Mouse (Mus musculus): ENCODE results near the gene Exoc4. TPM values are rescaled to one million over a fixed set of nuclear protein-coding genes. Genes with fewer than 3 reads are reported as not detected.

Gene Exoc4
- polyA plus RNA-seq, 1 experiment from 2014 or later, result 28.7 TPM

DNA sequence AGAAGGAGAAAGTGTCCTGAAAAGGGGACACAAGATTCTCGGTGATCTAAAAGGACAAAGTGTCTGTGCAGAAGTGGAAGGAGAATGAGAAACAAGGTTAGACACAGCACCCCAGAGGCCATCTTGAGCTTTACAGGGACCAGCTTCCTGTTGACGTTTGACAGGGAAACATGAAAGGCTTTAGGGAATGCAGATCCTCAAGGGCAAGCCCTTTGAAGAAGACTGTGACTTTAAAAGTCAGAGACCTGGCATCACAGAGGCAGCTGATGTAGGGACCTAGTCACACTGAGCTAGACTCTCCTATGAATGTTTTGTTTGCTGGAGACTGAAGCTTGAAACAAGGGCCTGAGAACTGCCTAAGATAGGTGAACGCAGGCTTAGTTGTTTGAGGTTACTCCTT is 520.4 kb downstream of the Exoc4 start:
- WGBS, result 36% methylated on average over 3 of the region's 3 CpGs

DNA sequence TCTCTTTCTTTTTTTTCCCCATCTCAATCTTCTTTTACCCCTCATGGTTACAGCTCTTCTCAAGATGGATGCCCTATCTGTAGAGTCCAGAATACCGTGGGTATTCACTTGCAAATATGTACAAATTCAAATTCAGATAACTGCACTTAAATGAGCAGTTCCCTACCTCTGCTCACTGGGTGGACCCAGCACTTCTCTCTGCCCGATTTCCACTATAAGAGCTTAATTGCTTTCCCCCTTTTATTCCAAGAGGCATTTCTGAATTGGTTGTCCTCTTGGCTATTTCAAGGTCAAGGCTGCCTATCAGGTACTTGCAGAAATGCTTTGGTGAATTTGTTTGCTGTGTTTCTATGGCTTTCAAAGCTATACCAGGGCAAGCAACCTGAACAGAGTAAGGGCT is 521.1 kb downstream of the Exoc4 start:
- Histone ChIP-seq H3K9me3 (ENCODE audit: control insufficient read depth, low read length) (no peaks in the 10 kb centered on the region), H3K9ac (ENCODE audit: low read length) (no peak overlapping the region), H3K27me3 (ENCODE audit: control insufficient read depth, insufficient read depth, low read length) (no peaks in the 10 kb centered on the region), H3K4me2 (ENCODE audit: low read depth, severe bottlenecking) (no peak overlapping the region), H3K27ac (replicated peaks; ENCODE audit: low read depth, low read length) (no peak overlapping the region), H3K4me3 (ENCODE audit: low read depth, low read length) (no peak overlapping the region), H3K36me3 (ENCODE audit: control insufficient read depth, insufficient read depth, low read length) (no peaks in the 10 kb centered on the region), H3K4me1 (ENCODE audit: control insufficient read depth, insufficient read depth, low read length) (no peaks in the 10 kb centered on the region)
- DNase-seq (ENCODE audit: low spot score) (no peak), ATAC-seq (ENCODE audit: insufficient number of reproducible peaks, low FRiP score, low TSS enrichment, low read depth) (no peak)
- 77% methylated on average over 2 of the region's 2 CpGs for WGBS

More for the DNA sequence above, 520.4 kb downstream of the Exoc4 start:
- H3K4me1 ChIP-seq (ENCODE audit: control insufficient read depth, insufficient read depth, low read length), result no peaks in the 10 kb centered on the region
- H3K9ac ChIP-seq (ENCODE audit: low read length), result no peak overlapping the region
- H3K27me3 ChIP-seq (ENCODE audit: control insufficient read depth, insufficient read depth, low read length), result no peaks in the 10 kb centered on the region
- no peaks in the 10 kb centered on the region for H3K9me3 ChIP-seq (ENCODE audit: control insufficient read depth, low read length)
- DNase-seq (ENCODE audit: low spot score) (no peak), ATAC-seq (ENCODE audit: insufficient number of reproducible peaks, low FRiP score, low TSS enrichment, low read depth) (no peak)
- no peaks in the 10 kb centered on the region for H3K36me3 ChIP-seq (ENCODE audit: control insufficient read depth, insufficient read depth, low read length)
- no peak overlapping the region for H3K4me3 ChIP-seq (ENCODE audit: low read depth, low read length)
- no peak overlapping the region for H3K4me2 ChIP-seq (ENCODE audit: low read depth, severe bottlenecking)
- no peak overlapping the region for H3K27ac ChIP-seq (replicated peaks; ENCODE audit: low read depth, low read length)

DNA sequence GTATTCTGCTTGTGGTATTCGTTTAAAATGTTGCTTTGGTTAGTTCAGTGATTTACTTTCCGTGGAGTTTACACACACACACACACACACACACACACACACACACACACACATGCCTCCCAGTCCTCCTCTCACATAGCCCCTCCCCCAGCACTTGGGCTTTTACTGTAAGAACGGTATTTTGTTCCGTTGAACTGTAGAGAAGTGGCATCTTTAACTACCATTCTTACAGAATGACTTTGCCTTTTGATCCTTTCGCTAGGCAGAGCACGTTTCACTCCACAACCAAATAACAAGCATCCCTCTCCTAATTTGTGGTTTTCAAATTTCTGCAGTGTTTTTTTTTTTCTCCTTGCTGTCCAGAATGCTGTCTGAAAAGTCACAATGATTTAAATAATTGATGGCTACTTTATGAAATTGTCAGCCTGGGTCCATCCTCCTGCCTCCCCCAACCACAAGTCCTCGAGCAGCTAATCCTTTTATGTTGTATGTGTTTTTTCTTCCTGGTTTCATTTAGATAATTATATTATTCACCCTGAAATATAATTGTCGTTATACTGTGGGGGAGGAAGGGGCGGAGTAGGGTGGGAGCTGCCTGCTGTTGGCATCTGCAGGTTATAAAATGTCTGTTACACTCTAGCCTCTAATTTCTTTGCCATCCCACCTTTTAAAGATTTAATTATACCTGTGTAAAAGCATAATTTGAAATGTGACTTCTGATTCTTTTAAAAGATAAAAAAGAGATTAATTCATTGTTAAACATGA is 523.8 kb downstream of the Exoc4 start:
- Histone ChIP-seq H3K27ac (replicated peaks; ENCODE audit: low read depth, low read length) (no peak overlapping the region), H3K4me1 (ENCODE audit: control insufficient read depth, insufficient read depth, low read length) (no peaks in the 10 kb centered on the region), H3K36me3 (ENCODE audit: control insufficient read depth, insufficient read depth, low read length) (no peaks in the 10 kb centered on the region), H3K4me3 (ENCODE audit: low read depth, low read length) (no peak overlapping the region), H3K9me3 (ENCODE audit: control insufficient read depth, low read length) (no peaks in the 10 kb centered on the region), H3K4me2 (ENCODE audit: low read depth, severe bottlenecking) (no peak overlapping the region), H3K27me3 (ENCODE audit: control insufficient read depth, insufficient read depth, low read length) (no peaks in the 10 kb centered on the region), H3K9ac (ENCODE audit: low read length) (no peak overlapping the region)
- WGBS, result 57% methylated on average over 9 of the region's 9 CpGs
- ATAC-seq (ENCODE audit: insufficient number of reproducible peaks, low FRiP score, low TSS enrichment, low read depth), result no peak
- no peak for DNase-seq (ENCODE audit: low spot score)

DNA sequence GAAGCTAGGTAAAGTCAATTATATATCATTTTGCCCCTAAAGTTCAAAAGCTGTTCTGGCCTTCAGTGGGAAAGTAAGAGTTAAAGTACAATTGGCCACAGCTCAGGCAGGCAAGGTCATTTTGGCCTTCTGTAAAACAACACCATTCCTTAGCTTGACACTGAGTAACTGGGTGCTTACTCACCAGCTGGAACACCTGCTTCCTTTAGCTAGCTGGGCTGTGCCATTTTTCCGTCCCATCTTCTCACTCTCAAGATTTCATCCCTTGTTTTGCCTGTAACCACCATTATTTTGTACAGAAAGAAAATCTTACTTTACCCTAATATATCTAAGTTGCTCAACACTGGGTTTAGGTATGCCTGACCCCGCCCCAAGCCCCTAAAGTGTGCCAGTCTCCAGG is 543.7 kb downstream of the Exoc4 start:
- H3K4me3 ChIP-seq (ENCODE audit: low read depth, low read length), result no peak overlapping the region
- H3K27ac ChIP-seq (replicated peaks; ENCODE audit: low read depth, low read length), result no peak overlapping the region
- H3K36me3 ChIP-seq (ENCODE audit: control insufficient read depth, insufficient read depth, low read length), result no peaks in the 10 kb centered on the region
- no peaks in the 10 kb centered on the region for H3K9me3 ChIP-seq (ENCODE audit: control insufficient read depth, low read length)
- ATAC-seq (ENCODE audit: insufficient number of reproducible peaks, low FRiP score, low TSS enrichment, low read depth) (no peak), DNase-seq (ENCODE audit: low spot score) (no peak)
- no peak overlapping the region for H3K9ac ChIP-seq (ENCODE audit: low read length)
- 85% methylated on average over 2 of the region's 2 CpGs for WGBS
- no peak overlapping the region for H3K4me2 ChIP-seq (ENCODE audit: low read depth, severe bottlenecking)
- no peaks in the 10 kb centered on the region for H3K27me3 ChIP-seq (ENCODE audit: control insufficient read depth, insufficient read depth, low read length)
- no peaks in the 10 kb centered on the region for H3K4me1 ChIP-seq (ENCODE audit: control insufficient read depth, insufficient read depth, low read length)

DNA sequence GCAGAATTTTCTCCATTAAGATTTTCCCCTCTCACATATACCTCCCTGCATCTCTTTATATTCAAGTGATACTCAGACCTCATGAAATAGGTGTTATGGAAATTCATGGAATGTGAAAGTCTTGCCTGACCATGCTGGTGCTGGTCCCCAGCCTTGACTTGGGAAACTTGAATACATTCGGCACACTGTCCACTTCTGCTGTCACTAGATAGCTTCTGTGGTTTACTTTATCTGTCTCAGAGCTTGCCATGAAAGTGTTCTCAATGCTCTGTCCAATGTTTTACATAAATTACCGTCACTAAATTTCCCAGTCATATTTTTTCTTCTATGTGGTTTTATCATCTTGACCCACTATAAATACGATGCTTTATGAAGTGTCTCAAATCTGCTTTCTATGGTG is 552.4 kb downstream of the Exoc4 start:
- Histone ChIP-seq H3K9ac (ENCODE audit: low read length) (no peak overlapping the region), H3K36me3 (ENCODE audit: control insufficient read depth, insufficient read depth, low read length) (no peaks in the 10 kb centered on the region), H3K4me3 (ENCODE audit: low read depth, low read length) (no peak overlapping the region), H3K4me2 (ENCODE audit: low read depth, severe bottlenecking) (no peak overlapping the region), H3K27me3 (ENCODE audit: control insufficient read depth, insufficient read depth, low read length) (no peaks in the 10 kb centered on the region), H3K27ac (replicated peaks; ENCODE audit: low read depth, low read length) (no peak overlapping the region), H3K4me1 (ENCODE audit: control insufficient read depth, insufficient read depth, low read length) (no peaks in the 10 kb centered on the region), H3K9me3 (ENCODE audit: control insufficient read depth, low read length) (no peaks in the 10 kb centered on the region)
- WGBS, result 91% methylated on average over 3 of the region's 3 CpGs
- no peak for DNase-seq (ENCODE audit: low spot score)
- ATAC-seq (ENCODE audit: insufficient number of reproducible peaks, low FRiP score, low TSS enrichment, low read depth), result no peak

DNA sequence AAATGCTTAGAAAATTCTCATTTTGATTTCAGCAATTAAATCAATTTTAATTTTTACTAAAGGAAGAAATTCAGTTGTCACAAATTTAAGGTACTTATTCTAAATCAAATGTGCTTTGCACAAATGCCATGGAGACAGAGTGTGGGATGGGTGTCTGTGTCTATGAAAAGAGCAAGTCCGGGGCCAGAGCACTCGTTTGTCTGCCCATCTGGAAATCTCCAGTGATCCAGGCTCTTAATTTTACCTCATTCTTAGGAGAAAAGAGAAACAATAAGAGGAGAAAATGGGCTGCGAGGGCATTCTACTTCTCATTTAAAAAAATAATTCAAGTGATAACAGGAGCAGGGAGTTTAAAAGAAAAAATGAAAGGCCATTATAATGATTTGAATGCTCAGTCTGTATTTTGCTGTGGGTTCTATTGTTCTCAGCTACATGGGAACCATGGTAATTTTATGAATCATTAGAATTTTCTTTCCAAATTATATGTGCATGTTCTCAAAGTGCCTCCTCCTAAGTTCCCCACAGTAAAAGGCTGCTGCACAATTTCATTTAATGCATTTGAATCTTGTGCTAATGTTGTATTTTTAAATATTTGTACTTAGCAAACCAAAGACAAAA is 554.7 kb downstream of the Exoc4 start:
- H3K9ac ChIP-seq (ENCODE audit: low read length), result no peak overlapping the region
- 67% methylated on average over 3 of the region's 3 CpGs for WGBS
- DNase-seq (ENCODE audit: low spot score) (no peak), ATAC-seq (ENCODE audit: insufficient number of reproducible peaks, low FRiP score, low TSS enrichment, low read depth) (no peak)
- no peaks in the 10 kb centered on the region for H3K4me1 ChIP-seq (ENCODE audit: control insufficient read depth, insufficient read depth, low read length)
- no peaks in the 10 kb centered on the region for H3K27me3 ChIP-seq (ENCODE audit: control insufficient read depth, insufficient read depth, low read length)
- no peaks in the 10 kb centered on the region for H3K36me3 ChIP-seq (ENCODE audit: control insufficient read depth, insufficient read depth, low read length)
- H3K9me3 ChIP-seq (ENCODE audit: control insufficient read depth, low read length), result no peaks in the 10 kb centered on the region
- H3K27ac ChIP-seq (replicated peaks; ENCODE audit: low read depth, low read length), result no peak overlapping the region
- no peak overlapping the region for H3K4me2 ChIP-seq (ENCODE audit: low read depth, severe bottlenecking)
- H3K4me3 ChIP-seq (ENCODE audit: low read depth, low read length), result no peak overlapping the region

DNA sequence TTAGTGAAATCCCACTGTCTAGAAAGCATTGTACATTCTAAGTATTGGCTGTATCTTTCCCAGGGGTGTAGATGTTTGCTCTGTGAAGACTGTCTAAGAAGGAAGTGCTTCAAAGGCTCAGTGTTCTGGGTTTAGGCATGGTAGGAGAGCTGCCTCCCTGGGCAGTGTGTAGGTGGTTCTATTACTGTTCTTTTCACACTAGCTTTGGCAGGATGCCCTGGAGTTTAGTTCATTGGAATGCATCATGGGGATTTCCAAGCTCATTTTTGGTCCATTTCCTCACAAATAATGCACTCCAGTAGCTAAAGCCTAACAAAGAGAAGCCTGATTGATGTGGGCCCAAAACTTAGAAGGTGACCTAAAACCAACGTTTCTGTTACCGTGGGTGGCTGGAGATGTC is 555.9 kb downstream of the Exoc4 start:
- Histone ChIP-seq H3K27ac (replicated peaks; ENCODE audit: low read depth, low read length) (no peak overlapping the region), H3K4me3 (ENCODE audit: low read depth, low read length) (no peak overlapping the region), H3K4me2 (ENCODE audit: low read depth, severe bottlenecking) (no peak overlapping the region), H3K4me1 (ENCODE audit: control insufficient read depth, insufficient read depth, low read length) (no peaks in the 10 kb centered on the region), H3K27me3 (ENCODE audit: control insufficient read depth, insufficient read depth, low read length) (no peaks in the 10 kb centered on the region), H3K9ac (ENCODE audit: low read length) (no peak overlapping the region), H3K9me3 (ENCODE audit: control insufficient read depth, low read length) (no peaks in the 10 kb centered on the region), H3K36me3 (ENCODE audit: control insufficient read depth, insufficient read depth, low read length) (no peaks in the 10 kb centered on the region)
- ATAC-seq (ENCODE audit: insufficient number of reproducible peaks, low FRiP score, low TSS enrichment, low read depth) (no peak), DNase-seq (ENCODE audit: low spot score) (no peak)
- WGBS, result 86% methylated on average over 2 of the region's 2 CpGs

DNA sequence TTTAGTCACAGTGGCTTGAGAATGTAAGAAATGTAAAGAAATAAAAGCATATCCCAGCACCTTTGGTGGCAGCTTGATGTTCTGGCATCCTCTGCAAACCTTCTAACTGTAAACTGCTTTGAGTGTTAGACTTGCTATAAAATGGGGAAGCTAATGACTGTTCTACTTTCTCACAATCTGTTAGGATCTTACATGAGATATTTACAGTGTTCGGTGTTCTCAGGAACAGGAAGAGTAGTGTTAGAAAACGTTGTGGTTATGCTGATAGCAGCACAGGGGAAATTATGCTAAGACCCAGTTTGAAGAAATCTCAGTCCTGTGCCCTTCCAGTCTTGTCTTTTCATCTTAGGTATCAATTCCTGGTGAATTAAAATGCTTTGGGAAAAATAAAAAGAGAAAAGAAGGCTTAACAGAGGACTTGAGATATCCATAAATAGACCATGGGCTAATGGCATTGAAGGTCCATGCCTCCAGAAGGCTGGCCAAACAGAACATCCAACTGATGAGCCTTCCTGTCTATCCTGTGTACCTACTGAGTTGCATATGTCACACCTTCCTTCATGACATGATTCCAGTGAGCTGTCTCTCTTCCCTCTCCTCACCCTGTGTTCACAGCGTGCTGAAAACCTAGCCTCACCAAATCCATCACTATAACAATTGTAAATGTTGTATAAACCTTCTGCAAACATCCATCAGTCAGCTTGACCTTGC is 557.3 kb downstream of the Exoc4 start:
- H3K4me1 ChIP-seq (ENCODE audit: control insufficient read depth, insufficient read depth, low read length), result no peaks in the 10 kb centered on the region
- WGBS, result 79% methylated on average over 3 of the region's 3 CpGs
- H3K9me3 ChIP-seq (ENCODE audit: control insufficient read depth, low read length), result no peaks in the 10 kb centered on the region
- no peaks in the 10 kb centered on the region for H3K36me3 ChIP-seq (ENCODE audit: control insufficient read depth, insufficient read depth, low read length)
- DNase-seq (ENCODE audit: low spot score) (no peak), ATAC-seq (ENCODE audit: insufficient number of reproducible peaks, low FRiP score, low TSS enrichment, low read depth) (no peak)
- H3K27me3 ChIP-seq (ENCODE audit: control insufficient read depth, insufficient read depth, low read length), result no peaks in the 10 kb centered on the region
- H3K4me2 ChIP-seq (ENCODE audit: low read depth, severe bottlenecking), result no peak overlapping the region
- H3K27ac ChIP-seq (replicated peaks; ENCODE audit: low read depth, low read length), result no peak overlapping the region
- H3K4me3 ChIP-seq (ENCODE audit: low read depth, low read length), result no peak overlapping the region
- no peak overlapping the region for H3K9ac ChIP-seq (ENCODE audit: low read length)

Measured in limb, embryonic 11.5 days (tissue).